Mouse (Mus musculus) ovary, adult 18-20 months (tissue): ENCODE data around the gene Cfb.
A peak's percentile ranks its signal among the peaks of the same experiment; 100 is the strongest.
"Not testable (repeated sequence)": the region's sequence is repeated elsewhere in the genome, so short reads cannot be mapped to it uniquely, and the experiment has no call there.

ENCODE experiments used
- DNase-seq: peaks from one replicate; pipeline ENCODE4 v3.0.0; 2022; ENCODE audit warnings: low spot score, mixed read lengths

The Cfb gene

DNA sequence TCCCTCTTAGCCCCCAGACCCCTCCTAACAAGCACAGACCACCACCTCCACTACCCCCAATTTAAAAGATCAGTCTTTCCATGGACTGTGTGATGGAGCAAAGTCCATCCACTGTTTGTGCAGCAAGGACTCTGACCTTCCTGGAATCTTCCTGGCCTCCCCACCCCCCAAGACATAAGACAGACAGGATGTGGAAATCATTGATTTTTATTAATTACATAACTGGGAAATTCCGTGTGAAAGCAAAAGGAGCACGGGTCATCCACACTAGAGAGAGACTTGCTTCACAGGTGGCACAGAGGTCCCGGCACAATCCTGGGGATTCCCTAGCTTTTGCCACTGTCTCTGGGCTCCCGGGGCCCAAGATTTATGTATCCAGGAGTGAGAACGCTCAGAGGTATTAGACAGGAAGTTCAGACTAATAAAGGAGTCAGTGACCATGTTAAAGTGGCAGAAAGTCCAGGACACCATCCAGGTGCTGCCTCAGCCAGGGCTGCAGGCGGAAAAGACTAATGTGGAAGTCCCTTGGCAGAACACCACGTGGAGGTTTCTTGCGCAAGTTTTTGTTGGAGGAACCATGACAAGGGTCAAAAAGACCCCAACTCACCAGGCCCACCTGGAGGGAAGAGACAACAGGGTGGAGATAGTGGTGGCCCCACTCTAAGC is at the start of gene Cfb:
TSS of gene Cfb (minus strand) at position 103 of the 666 bp plus-strand sequence.
- DNase-seq = no peak

DNA sequence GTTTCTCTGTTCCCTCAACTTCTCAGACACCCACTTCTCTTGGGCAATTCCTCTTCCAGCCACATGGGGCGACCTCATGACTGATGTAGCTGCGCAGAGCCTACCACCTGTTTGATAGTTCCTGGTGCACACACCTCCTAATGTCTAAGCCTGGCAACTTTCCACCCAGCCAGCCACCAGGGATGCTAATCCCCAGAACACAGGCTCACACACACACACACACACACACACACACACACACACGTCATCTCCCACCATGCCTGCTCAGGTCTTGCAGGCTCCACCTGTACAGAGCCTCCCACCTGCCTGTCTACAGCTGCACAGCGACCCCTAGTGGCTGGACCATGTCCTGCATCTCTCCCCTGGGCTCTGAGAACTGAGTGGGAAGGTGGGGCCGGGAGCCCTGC is 49.6 kb upstream of the Cfb start:
- no peak for DNase-seq

DNA sequence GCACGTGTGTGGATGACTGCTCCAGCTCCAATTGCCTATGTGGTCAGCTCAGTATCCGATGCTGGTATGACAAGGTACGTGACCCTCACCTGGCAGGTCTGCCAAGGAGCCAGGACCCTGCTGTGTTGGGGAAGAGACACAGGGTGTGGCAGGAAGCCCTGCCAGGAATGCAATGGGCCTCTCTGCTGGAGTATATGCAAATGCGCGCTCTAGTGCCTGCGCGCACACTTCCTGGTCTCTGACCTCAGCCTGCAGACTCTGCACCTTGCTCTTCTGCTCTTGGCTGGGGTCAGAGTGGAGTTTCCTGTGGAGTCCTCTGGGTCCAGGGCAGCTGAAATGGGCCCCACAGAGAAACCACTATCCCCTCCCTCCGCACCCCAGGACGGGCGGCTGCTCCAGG is 48.7 kb upstream of the Cfb start:
- DNase-seq = no peak

- no peak for DNase-seq
Measured at GRCm38 (mm10) chr17:34902895-34903294, 40.6 kb upstream of the Cfb start.

- not testable (repeated sequence) for DNase-seq
Measured at GRCm38 (mm10) chr17:34901948-34902347, 39.6 kb upstream of the Cfb start.

GRCm38 (mm10) chr17:34900826-34901225 is 38.5 kb upstream of the Cfb start:
- not testable (repeated sequence) for DNase-seq

DNA sequence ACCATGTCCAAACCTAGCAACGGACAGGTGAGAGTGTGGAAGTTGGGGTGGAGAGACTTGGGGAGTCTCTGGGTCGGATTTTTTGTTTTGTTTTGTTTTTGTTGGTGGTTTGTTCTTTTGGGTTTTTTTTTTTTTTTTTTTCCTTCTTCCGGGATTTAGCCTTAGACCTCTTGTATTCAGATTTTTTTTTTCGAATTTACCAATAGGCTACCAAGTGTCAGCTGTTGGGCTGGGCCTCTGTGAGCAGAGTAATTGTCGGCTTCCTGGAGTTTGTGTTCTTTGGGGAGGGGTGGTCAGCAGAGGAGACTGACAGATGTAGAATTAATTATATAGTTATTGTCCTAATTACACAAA is 37.5 kb upstream of the Cfb start:
- no peak for DNase-seq

GRCm38 (mm10) chr17:34899053-34899889 is 37.0 kb upstream of the Cfb start:
- DNase-seq = no peak

- DNase-seq = no peak
Measured at GRCm38 (mm10) chr17:34898706-34899052, 36.4 kb upstream of the Cfb start.

- DNase-seq = peak; percentile 74
Measured at GRCm38 (mm10) chr17:34898160-34898586, 35.9 kb upstream of the Cfb start, which contains the start of the genes C2 and Ehmt2. Gene C2 (minus strand): TSS chr17:34898265. Gene Ehmt2 (plus strand): TSS chr17:34898469.

DNA sequence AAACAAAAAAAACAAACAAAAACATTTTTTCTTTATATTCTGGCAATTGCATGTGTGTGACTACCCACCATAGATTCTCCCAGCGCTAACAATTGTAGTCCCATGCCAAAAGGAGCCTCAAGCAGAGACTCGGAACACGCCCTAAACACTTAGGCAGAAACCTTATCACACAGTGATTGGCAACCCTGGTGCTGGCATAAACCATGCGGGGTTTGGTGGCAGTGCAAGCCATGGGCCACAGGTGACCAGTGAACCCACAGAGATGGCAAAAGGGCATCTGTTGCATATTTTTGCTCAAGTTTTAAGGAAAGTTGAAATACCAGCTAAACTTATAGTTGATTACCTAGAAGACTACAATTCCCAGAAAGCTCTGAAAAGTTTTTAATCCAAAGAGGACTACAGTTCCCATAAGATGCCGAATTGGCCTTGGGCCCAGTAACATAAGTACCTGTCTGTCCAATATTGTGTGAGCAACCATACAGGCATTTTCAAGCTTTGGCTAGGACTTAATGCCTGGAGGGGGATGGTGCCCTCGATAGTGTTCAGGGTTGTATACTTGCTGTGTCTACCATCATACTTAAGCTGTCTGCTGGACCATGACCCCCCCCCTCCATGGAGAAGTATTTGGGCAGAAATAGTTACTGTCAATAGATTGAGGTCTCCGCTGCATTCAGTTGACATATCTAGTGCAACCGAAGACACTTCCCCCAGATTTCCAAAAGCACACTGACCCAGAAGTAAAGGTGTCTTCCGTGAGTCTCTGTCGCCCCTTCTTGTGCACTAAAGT is 35.2 kb upstream of the Cfb start:
- no peak for DNase-seq

GRCm38 (mm10) chr17:34896366-34896765 is 34.0 kb upstream of the Cfb start:
- no peak for DNase-seq

DNA sequence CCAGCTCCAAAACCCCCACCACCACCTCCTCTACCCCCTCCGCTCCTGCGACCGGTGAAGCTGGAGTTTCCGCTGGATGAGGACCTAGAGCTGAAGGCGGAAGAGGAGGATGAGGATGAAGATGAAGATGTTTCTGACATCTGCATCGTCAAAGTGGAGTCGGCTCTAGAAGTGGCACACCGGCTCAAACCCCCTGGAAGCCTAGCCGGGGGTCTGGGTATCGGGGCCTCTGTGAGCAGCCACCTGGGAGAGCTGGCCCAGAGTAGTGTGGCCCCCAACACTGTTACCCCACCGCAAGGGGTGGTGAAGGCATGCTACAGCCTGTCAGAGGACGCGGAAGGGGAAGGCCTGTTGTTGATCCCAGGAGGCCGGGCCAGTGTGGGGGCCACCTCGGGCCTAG is 33.4 kb upstream of the Cfb start:
- DNase-seq = no peak

DNA sequence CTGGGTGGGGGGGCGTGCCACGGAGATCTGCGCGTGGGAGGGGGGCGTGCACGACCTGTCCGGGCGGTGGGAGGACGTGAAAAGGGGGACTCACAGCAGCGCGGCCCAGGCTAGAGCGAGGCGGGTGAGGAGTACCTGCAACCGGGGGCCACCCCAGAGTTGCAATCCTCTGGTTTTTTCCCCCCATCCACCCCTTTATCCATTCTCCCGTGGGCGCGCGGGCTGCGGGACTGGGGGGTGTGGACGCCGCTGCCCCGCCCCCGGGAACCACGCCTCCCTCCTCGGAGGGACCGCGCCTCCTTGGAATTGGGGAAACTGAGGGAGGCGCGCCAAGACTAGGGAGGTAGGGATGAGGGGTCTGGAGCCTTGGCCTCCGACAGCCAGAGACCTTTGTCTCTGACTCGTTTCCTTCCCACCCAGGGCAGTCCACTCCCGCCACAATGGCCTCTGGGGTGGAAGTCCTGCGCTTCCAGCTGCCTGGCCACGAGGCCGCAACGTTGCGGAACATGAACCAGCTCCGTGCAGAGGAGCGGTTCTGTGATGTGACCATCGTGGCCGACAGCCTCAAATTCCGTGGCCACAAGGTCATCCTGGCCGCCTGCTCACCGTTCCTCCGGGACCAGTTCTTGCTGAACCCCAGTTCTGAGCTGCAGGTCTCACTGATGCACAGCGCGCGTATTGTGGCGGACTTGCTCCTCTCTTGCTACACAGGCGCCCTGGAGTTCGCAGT is 32.6 kb upstream of the Cfb start:
- DNase-seq = peak; percentile 53

DNA sequence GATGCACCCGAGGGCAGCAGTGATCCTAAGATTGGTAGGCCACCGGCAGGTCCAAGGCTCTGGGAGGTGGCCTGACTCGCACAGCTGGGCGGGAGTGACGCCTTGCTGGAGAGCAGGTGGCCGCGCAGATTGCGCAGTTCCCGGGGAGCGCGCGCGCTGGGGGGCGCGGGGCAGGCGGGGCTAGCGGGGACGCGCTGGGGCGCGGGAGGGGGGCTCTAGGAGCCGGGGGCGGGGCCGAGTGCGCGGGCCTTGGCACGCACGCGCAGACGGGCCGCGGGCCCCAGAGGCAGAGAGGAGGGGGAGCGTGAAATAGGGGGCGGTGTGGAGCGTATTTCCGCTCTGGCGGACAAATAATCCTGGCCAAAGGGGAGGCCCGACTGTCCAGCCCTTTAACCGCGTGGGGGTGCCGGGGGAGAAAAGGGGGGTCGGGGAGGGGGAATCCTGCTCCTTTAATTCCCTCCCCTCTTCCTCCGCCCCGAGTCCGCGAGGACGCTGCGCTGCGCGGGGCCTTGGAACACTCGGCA is 31.8 kb upstream of the Cfb start:
- peak; percentile 94 for DNase-seq

- no peak for DNase-seq
Measured at GRCm38 (mm10) chr17:34893072-34893824, 30.9 kb upstream of the Cfb start.

DNA sequence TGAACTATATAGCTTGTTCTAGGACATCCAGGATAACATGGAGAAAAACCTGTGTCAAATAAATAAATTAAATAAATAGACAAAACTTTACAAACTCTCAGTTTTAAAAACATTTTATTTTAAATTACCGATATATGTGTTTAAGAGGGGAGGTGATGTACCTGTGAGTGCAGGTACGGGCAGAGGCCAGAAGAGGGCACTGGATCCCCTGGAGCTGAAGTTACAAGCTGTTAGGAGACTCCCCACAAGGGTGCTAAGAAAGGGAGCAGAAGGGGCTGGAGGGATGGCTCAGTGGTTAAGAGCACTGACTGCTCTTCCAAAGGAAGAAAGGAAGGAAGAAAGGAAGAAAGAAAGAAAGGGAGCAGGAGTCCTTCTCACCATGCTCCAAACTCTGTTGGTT is 29.1 kb upstream of the Cfb start:
- DNase-seq = no peak

GRCm38 (mm10) chr17:34890074-34890743 is 27.9 kb upstream of the Cfb start:
- no peak for DNase-seq

- no peak for DNase-seq
Measured at GRCm38 (mm10) chr17:34887942-34888341, 25.6 kb upstream of the Cfb start.

DNA sequence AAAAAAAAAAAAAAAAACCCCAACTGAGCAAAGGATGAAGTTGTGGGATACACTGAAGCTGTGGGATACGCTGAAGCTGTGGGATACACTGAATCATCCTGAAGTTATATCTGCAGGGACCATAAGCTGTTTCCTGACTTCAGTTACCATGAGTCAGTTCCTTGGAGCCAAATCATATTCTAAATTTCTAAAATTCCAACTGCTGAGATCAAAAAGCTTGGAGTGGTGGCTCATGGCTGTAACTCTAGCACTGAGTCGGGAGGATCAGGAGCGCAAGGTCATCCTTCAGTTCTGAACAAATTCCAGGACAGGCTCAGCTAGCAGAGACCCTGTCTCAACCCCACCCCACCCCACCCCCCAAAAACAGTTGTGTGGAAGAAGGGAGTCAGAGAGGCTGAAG is 23.3 kb upstream of the Cfb start:
- no peak for DNase-seq
